Mouse (Mus musculus): Measurements from ENCODE around the gene Gm2174. TPM values are rescaled to one million over a fixed set of nuclear protein-coding genes. Genes with fewer than 3 reads are reported as not detected.

Gm2174 gene
- polyA plus RNA-seq (2017; shearing (Covaris generic)), result not detected

GRCm38 (mm10) chrX:56447524-56448015 is at the start of gene Gm2174:
Gm2174 (plus strand) TSS chrX:56447965.

DNA sequence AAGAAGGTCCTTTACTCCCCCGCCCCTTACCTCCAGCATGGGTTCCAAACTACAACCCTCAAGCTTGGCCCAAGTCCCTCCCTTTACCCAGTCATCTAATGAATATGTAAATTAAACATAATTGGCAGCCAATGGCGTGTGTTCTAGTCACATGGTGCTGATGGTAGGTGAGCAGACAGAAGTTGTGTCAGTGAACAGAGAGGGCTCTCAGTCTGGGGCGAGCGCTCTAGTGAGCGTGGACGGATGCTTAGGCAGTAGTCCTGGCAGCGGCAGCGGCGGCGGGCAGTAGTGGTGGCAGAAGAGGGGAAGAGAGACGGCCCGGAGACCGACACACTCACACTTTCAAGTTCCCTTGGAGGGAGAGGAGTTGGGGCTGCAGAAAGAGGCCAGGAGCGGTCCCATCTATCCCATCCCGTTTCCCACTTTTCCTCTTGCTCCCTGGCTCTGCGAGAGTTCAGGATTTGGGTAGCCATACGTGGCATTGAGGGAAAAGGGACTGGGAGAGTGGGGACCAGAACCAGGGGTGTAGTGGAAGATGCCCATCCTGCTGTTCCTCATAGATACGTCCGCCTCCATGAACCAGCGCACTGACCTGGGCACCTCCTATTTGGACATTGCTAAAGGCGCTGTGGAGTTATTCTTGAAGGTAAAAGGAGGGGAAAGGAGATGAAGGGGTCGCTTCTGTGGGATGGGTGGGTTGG is 7.1 kb downstream of the Gm2174 start, which contains the start of gene Ints6l:
Gene Ints6l, plus strand, starts transcription at position 187 of the 701 bp plus-strand sequence.

Other genes starting within 250 kb of the Gm2174 start
- gene Gm773, start 235.1 kb upstream of the Gm2174 start, polyA plus RNA-seq (2017; shearing (Covaris generic)), result not detected
- gene Zfp449, start 101.6 kb upstream of the Gm2174 start, polyA plus RNA-seq (2017; shearing (Covaris generic)), result 1.7 TPM
- 4.5 TPM for gene Smim10l2a, start 73.4 kb upstream of the Gm2174 start, polyA plus RNA-seq (2017; shearing (Covaris generic))
- 40.1 TPM for gene Ints6l, start 6.9 kb downstream of the Gm2174 start, polyA plus RNA-seq (2017; shearing (Covaris generic))
- not detected for gene Gm10477, start 76.8 kb downstream of the Gm2174 start, polyA plus RNA-seq (2017; shearing (Covaris generic))
- gene Gm648, start 101.6 kb downstream of the Gm2174 start, polyA plus RNA-seq (2017; shearing (Covaris generic)), result not detected
- gene Mmgt1, start 150.1 kb downstream of the Gm2174 start, polyA plus RNA-seq (2017; shearing (Covaris generic)), result 9.8 TPM
- 14.5 TPM for gene Slc9a6, start 161.8 kb downstream of the Gm2174 start, polyA plus RNA-seq (2017; shearing (Covaris generic))